Mouse (Mus musculus): ENCODE measurements around the gene Hdhd5. TPM values are rescaled to one million over a fixed set of nuclear protein-coding genes. Genes with fewer than 3 reads are reported as not detected.

Gene Hdhd5
- total and polyA plus RNA-seq, 3 experiments = 10.9 to 21.5 (median 11.4) TPM

DNA sequence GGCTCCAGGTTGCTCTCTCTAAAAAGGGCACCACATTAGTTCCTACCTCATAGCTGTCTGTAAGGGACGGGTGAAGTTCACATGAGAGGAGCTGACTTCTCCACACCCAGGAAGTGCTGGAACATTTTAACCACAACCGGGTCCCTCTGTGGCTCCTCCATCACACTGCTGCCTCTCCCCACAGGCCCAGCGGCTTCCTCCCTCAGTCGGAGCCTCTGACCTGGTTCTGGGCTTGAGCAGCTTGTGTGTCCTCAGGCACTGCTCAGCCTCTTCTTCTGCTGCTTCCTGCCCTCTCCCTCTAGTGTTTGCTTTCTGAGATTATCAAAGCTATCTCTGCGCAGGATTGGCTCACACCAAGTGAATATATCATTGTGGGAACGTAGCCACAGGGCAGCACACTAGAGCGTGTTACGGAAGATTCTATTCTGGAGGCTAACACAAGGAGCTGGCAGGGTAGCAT, 45.0 kb downstream of the Hdhd5 start:
- dilution Hi-C loops (cut with MboI; ENCODE audit: extremely low pct_ligation_motif_present, extremely low pct_unique_long_range_greater_than_20kb, low sequenced_read_pairs) = no loop called here
- peaks cover 0 to 28% of the 10 kb centered on the region in 2 experiments; a peak in 2 of 4 replicates for H3K4me1 ChIP-seq (ENCODE audit: control insufficient read depth in 1 of 2, insufficient read depth in 2 of 2)

DNA sequence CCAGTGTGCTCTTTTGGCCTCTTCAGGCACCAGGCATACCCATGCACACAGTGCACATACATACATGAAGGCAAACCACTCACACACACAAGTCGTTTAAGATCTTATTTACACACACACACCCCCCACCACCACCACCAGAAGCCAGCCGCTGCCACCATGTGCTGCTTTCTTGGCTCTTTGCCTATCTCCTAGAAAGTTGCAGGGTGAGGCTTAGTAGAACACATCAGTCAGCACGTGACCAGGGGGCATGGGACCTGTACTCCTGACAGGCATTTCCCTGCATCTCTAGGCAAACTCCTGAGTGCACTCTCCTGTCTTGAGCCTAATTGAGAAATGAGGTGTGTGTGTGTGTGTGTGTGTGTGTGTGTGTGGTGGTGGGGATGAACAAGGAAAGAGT, 46.1 kb downstream of the Hdhd5 start:
- dilution Hi-C loops (cut with MboI; ENCODE audit: extremely low pct_ligation_motif_present, extremely low pct_unique_long_range_greater_than_20kb, low sequenced_read_pairs) (no loop called here), in situ Hi-C loops (cut with MboI; ENCODE audit: low pct_ligation_motif_present, low pct_unique_long_range_greater_than_20kb, low sequenced_read_pairs) (loop anchor here (10.0 kb wide), 1 partner anchor 50 kb away; no protein-coding TSS in a partner anchor)
- TF ChIP-seq BHLHE40 (IDR thresholded peaks at IDR 0.05; ENCODE audit: low read depth, low read length) (no peak), HCFC1 (IDR thresholded peaks at IDR 0.05; ENCODE audit: low read depth, low read length) (no peak), MAX (IDR thresholded peaks at IDR 0.05; ENCODE audit: low read length) (no peak), TCF12 (IDR thresholded peaks at IDR 0.05; ENCODE audit: low read depth, low read length) (no peak), GABPA (IDR thresholded peaks at IDR 0.05; ENCODE audit: insufficient replicate concordance, low read depth, low read length) (no peak), CTCF (conservative IDR thresholded peaks at IDR 0.05 in 1 of 2, IDR thresholded peaks at IDR 0.05 in 1 of 2; ENCODE audit: low read depth in 2 of 2, low read length in 2 of 2) (no peak), TBP (conservative IDR thresholded peaks at IDR 0.05; ENCODE audit: low read depth, low read length) (no peak), RCOR1 (conservative IDR thresholded peaks at IDR 0.05; ENCODE audit: low read depth, low read length) (no peak), POLR2A (IDR thresholded peaks at IDR 0.05; ENCODE audit: low read depth, low read length) (no peak), SIN3A (IDR thresholded peaks at IDR 0.05; ENCODE audit: low read length) (no peak), ZC3H11A (IDR thresholded peaks at IDR 0.05; ENCODE audit: low read depth, low read length) (no peak), USF2 (conservative IDR thresholded peaks at IDR 0.05; ENCODE audit: low read depth, low read length) (no peak), EP300 (IDR thresholded peaks at IDR 0.05; ENCODE audit: low read length) (no peak)
- Histone ChIP-seq H3K9ac (ENCODE audit: insufficient read depth, low read depth) (no peak overlapping the region), H3K4me2 (ENCODE audit: insufficient read depth, low read depth, poor library complexity, severe bottlenecking) (no peak overlapping the region), H3K36me3 (replicated peaks in 1 of 2; ENCODE audit: control insufficient read depth in 1 of 2, insufficient read depth in 1 of 2, low read length in 1 of 2) (peaks cover 29 to 50% of the 10 kb centered on the region in 2 experiments), H3K9me3 (replicated peaks; ENCODE audit: low read length) (no peaks in the 10 kb centered on the region), H3K4me3 (replicated peaks in 1 of 3; ENCODE audit: low read depth in 2 of 3, low read length in 2 of 3, poor library complexity in 1 of 3) (no peak overlapping the region), H3K79me2 (replicated peaks; ENCODE audit: control insufficient read depth, extremely low read depth, insufficient read depth, poor library complexity, severe bottlenecking) (no peaks in the 10 kb centered on the region), H3K4me1 (ENCODE audit: control insufficient read depth in 1 of 2, insufficient read depth in 2 of 2) (peaks cover 0 to 28% of the 10 kb centered on the region in 2 experiments; a peak in 2 of 4 replicates), H3K27me3 (replicated peaks) (no peaks in the 10 kb centered on the region), H3K27ac (ENCODE audit: insufficient read depth, low read depth) (no peak overlapping the region)
- DNase-seq (ENCODE audit: extremely low read depth) = no peak

More for the DNA sequence above, 45.0 kb downstream of the Hdhd5 start:
- Histone ChIP-seq H3K79me2 (replicated peaks; ENCODE audit: control insufficient read depth, extremely low read depth, insufficient read depth, poor library complexity, severe bottlenecking) (no peaks in the 10 kb centered on the region), H3K4me3 (replicated peaks in 1 of 3; ENCODE audit: low read depth in 2 of 3, low read length in 2 of 3, poor library complexity in 1 of 3) (no peak overlapping the region), H3K4me2 (ENCODE audit: insufficient read depth, low read depth, poor library complexity, severe bottlenecking) (no peak overlapping the region), H3K27ac (ENCODE audit: insufficient read depth, low read depth) (no peak overlapping the region), H3K9me3 (replicated peaks; ENCODE audit: low read length) (no peaks in the 10 kb centered on the region), H3K27me3 (replicated peaks) (no peaks in the 10 kb centered on the region), H3K9ac (ENCODE audit: insufficient read depth, low read depth) (no peak overlapping the region), H3K36me3 (replicated peaks in 1 of 2; ENCODE audit: control insufficient read depth in 1 of 2, insufficient read depth in 1 of 2, low read length in 1 of 2) (peaks cover 20 to 39% of the 10 kb centered on the region in 2 experiments)
- TF ChIP-seq MAZ (IDR thresholded peaks at IDR 0.05; ENCODE audit: low read depth, low read length) = no peak
- TF ChIP-seq E2F4 (IDR thresholded peaks at IDR 0.05; ENCODE audit: insufficient replicate concordance, low read depth, low read length) = no peak
- no peak for TF ChIP-seq POLR2AphosphoS2 (IDR thresholded peaks at IDR 0.05; ENCODE audit: low read depth, low read length)
- no peak for TF ChIP-seq KAT2A (IDR thresholded peaks at IDR 0.05; ENCODE audit: insufficient replicate concordance, low read length)
- no peak for TF ChIP-seq TBP (conservative IDR thresholded peaks at IDR 0.05; ENCODE audit: low read depth, low read length)
- no peak for TF ChIP-seq MAFK (IDR thresholded peaks at IDR 0.05; ENCODE audit: insufficient replicate concordance, low read length)
- no peak for TF ChIP-seq PAX5 (IDR thresholded peaks at IDR 0.05; ENCODE audit: low read length)
- TF ChIP-seq EP300 (IDR thresholded peaks at IDR 0.05; ENCODE audit: low read length) = no peak
- DNase-seq (ENCODE audit: extremely low read depth) = no peak
- in situ Hi-C loops (cut with MboI; ENCODE audit: low pct_ligation_motif_present, low pct_unique_long_range_greater_than_20kb, low sequenced_read_pairs) = loop anchor here (10.0 kb wide), 1 partner anchor 51 kb away; no protein-coding TSS in a partner anchor

Measured in CH12.LX (cell line).